Mouse (Mus musculus): ENCODE measurements at regions not wholly inside any gene's neighbourhood (a gene's known extent, or its start where the extent isn't known, plus 50 kb on each side); places are given as distances from the start of the nearest gene placed in this dataset.

GRCm38 (mm10) chr12:110189329-110189642 is 89.6 kb upstream of the Dio3 start:
- TF ChIP-seq POLR2A (IDR thresholded peaks at IDR 0.05; ENCODE audit: insufficient read depth, low read depth, low read length) (no peak), CTCF (IDR thresholded peaks at IDR 0.05) (no peak)
